Mouse (Mus musculus) forebrain, embryonic 16.5 days (tissue): ENCODE data around the gene H2-M9. TPM values are rescaled to one million over a fixed set of nuclear protein-coding genes. Genes with fewer than 3 reads are reported as not detected.

ENCODE experiments used
- ATAC-seq: fragments of 200-750 bp; cut with Nextera tagmentation; 2 replicates; pipeline ENCODE4 v1.8.0; 2017; ENCODE audit warnings: mild to moderate bottlenecking, moderate library complexity
- H3K27ac ChIP-seq: fragments of 300-500 bp; sonication (generic); 2 replicates; pipeline ENCODE4 v1.5.1; 2014; ENCODE audit warnings: low read length, control low read depth
- H3K27me3 ChIP-seq: fragments of 300-500 bp; sonication (generic); replicated peaks from 2 replicates; pipeline ENCODE4 v1.6.1; 2014; ENCODE audit warnings: low read length; ENCODE audit not compliant: control insufficient read depth, insufficient read depth
- H3K36me3 ChIP-seq: fragments of 300-500 bp; sonication (generic); 2 replicates; pipeline ENCODE4 v1.6.1; 2014; ENCODE audit not compliant: control insufficient read depth, insufficient read depth
- H3K4me1 ChIP-seq: fragments of 300-500 bp; sonication (generic); replicated peaks from 2 replicates; pipeline ENCODE4 v1.6.1; 2014; ENCODE audit warnings: low read length; ENCODE audit not compliant: control insufficient read depth, insufficient read depth
- H3K4me2 ChIP-seq: fragments of 300-500 bp; sonication (generic); 2 replicates; pipeline ENCODE4 v1.6.1; 2014; ENCODE audit warnings: mild to moderate bottlenecking, low read length, control low read depth
- H3K4me3 ChIP-seq: fragments of 300-500 bp; sonication (generic); replicated peaks from 2 replicates; pipeline ENCODE4 v1.5.1; 2014; ENCODE audit warnings: mild to moderate bottlenecking, low read length, control low read depth
- H3K9ac ChIP-seq: fragments of 300-500 bp; sonication (generic); replicated peaks from 2 replicates; pipeline ENCODE4 v1.6.1; 2014; ENCODE audit warnings: low read depth, low read length, control low read depth
- H3K9me3 ChIP-seq: fragments of 300-500 bp; sonication (generic); 2 replicates; pipeline ENCODE4 v1.6.1; 2016; ENCODE audit warnings: low read length; ENCODE audit not compliant: control insufficient read depth
- WGBS: fragments of 180-500 bp; shearing (Covaris S2); extraction: QIAGEN DNeasy Blood & Tissue Kit; methylation state at CpG from one replicate; pipeline ENCODE4 v1.1.7; 2014; 5-methylcytosine and 5-hydroxymethylcytosine counted together
- polyA plus RNA-seq: library from polyadenylated mRNA; unstranded; fragments of >200 nt; fragmentation: Nextera tagmentation; extraction: Ambion mirVana; gene quantifications from 2 replicates; pipeline ENCODE4 v1.2.1, GENCODE M21; 2015

H2-M9 gene
- not detected in 2 replicates for polyA plus RNA-seq

DNA sequence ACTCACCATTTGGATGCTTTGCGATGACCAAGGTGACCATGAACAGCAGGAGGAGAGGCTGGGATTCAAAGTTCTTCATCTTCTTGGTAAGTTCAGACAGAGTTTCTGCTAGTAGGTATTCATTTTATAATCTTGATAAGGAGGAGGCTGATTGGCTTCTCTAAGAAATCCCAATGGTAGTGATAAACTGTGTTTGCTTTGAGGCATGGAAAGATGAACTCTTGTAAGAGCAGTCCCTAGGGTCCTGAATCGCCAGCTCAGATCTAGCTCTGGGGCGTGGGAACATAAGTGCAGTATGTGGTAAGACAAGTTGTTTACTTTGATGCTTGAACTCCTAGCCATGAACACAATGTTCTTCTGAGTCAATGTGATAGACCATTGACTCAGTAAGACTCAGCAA lies at the start of gene H2-M9:
TSS of gene H2-M9 (minus strand) at position 101 of the 400 bp plus-strand sequence.
- no peak within 1 kb of the TSS for H3K27ac ChIP-seq
- ATAC-seq: no peak
- WGBS: 89% methylated on average over 3 of the region's 3 CpGs
- H3K36me3 ChIP-seq: no peaks in the 10 kb centered on the region
- H3K4me2 ChIP-seq: no peak within 1 kb of the TSS
- no peaks in the 10 kb centered on the region for H3K27me3 ChIP-seq
- no peak within 1 kb of the TSS for H3K4me3 ChIP-seq
- H3K4me1 ChIP-seq: no peaks in the 10 kb centered on the region
- H3K9ac ChIP-seq: no peak within 1 kb of the TSS
- H3K9me3 ChIP-seq: no peaks in the 10 kb centered on the region

GRCm38 (mm10) chr17:36672119-36672518 lies 29.7 kb upstream of the H2-M9 start, which contains the start of gene H2-M1:
H2-M1 (minus strand) TSS chr17:36672219.
- H3K36me3 ChIP-seq: no peaks in the 10 kb centered on the region
- H3K27ac ChIP-seq: no peak within 1 kb of the TSS
- ATAC-seq: no peak
- no peaks in the 10 kb centered on the region for H3K4me1 ChIP-seq
- no peak within 1 kb of the TSS for H3K9ac ChIP-seq
- no peaks in the 10 kb centered on the region for H3K9me3 ChIP-seq
- H3K4me2 ChIP-seq: no peak within 1 kb of the TSS
- WGBS: 81% methylated on average over 3 of the region's 3 CpGs
- H3K4me3 ChIP-seq: no peak within 1 kb of the TSS
- H3K27me3 ChIP-seq: no peaks in the 10 kb centered on the region

Other genes with a start within 250 kb of the H2-M9 start
- not detected in 2 replicates for gene H2-M10.4, start 180.3 kb downstream of the H2-M9 start, polyA plus RNA-seq
- gene H2-M11, start 95.6 kb downstream of the H2-M9 start, polyA plus RNA-seq: not detected in 2 replicates
- not detected in 2 replicates for gene H2-M1, start 29.6 kb upstream of the H2-M9 start, polyA plus RNA-seq
- not detected in 2 replicates for gene H2-M10.5, start 130.2 kb upstream of the H2-M9 start, polyA plus RNA-seq
- not detected in 2 replicates for gene H2-M10.6, start 169.5 kb upstream of the H2-M9 start, polyA plus RNA-seq
- gene Trim26, start 194.5 kb upstream of the H2-M9 start, polyA plus RNA-seq: 33.1 and 38.2 TPM in 2 replicates
- gene Trim15, start 224.5 kb upstream of the H2-M9 start, polyA plus RNA-seq: 0.25 and 0.31 TPM in 2 replicates
- 1.1 and 1.7 TPM in 2 replicates for gene Trim10, start 226.9 kb upstream of the H2-M9 start, polyA plus RNA-seq
- not detected in 2 replicates for gene Trim40, start 247.5 kb upstream of the H2-M9 start, polyA plus RNA-seq